Mouse (Mus musculus): ENCODE measurements around the gene Gm572. TPM values are rescaled to one million over a fixed set of nuclear protein-coding genes. Genes with fewer than 3 reads are reported as not detected.

Gm572 gene
- total RNA-seq, 1 experiment from 2014 or later = not detected

- no peak for ATAC-seq (replicated peaks in 1 of 2; ENCODE audit: insufficient read depth in 1 of 2, low FRiP score in 2 of 2, low TSS enrichment in 1 of 2, low read depth in 1 of 2, poor library complexity in 2 of 2, severe bottlenecking in 2 of 2)
Observed at GRCm38 (mm10) chr4:148620718-148621117, 22.4 kb upstream of the Gm572 start.

- no peak for ATAC-seq (replicated peaks in 1 of 2; ENCODE audit: insufficient read depth in 1 of 2, low FRiP score in 2 of 2, low TSS enrichment in 1 of 2, low read depth in 1 of 2, poor library complexity in 2 of 2, severe bottlenecking in 2 of 2)
Observed at GRCm38 (mm10) chr4:148622485-148622884, 20.6 kb upstream of the Gm572 start.

GRCm38 (mm10) chr4:148623609-148624008, 19.5 kb upstream of the Gm572 start:
- no peak for ATAC-seq (replicated peaks in 1 of 2; ENCODE audit: insufficient read depth in 1 of 2, low FRiP score in 2 of 2, low TSS enrichment in 1 of 2, low read depth in 1 of 2, poor library complexity in 2 of 2, severe bottlenecking in 2 of 2)

- ATAC-seq (replicated peaks in 1 of 2; ENCODE audit: insufficient read depth in 1 of 2, low FRiP score in 2 of 2, low TSS enrichment in 1 of 2, low read depth in 1 of 2, poor library complexity in 2 of 2, severe bottlenecking in 2 of 2) = no peak
Observed at GRCm38 (mm10) chr4:148625010-148625409, 18.1 kb upstream of the Gm572 start.

- peak; percentile 15 to 29; a peak in 3 of 4 replicates for ATAC-seq (replicated peaks in 1 of 2; ENCODE audit: insufficient read depth in 1 of 2, low FRiP score in 2 of 2, low TSS enrichment in 1 of 2, low read depth in 1 of 2, poor library complexity in 2 of 2, severe bottlenecking in 2 of 2)
Observed at GRCm38 (mm10) chr4:148625756-148626622, 17.1 kb upstream of the Gm572 start.

GRCm38 (mm10) chr4:148626623-148627185, 16.4 kb upstream of the Gm572 start, which contains the start of gene Tardbp:
Gene Tardbp, minus strand, starts transcription at chr4:148627019.
- ATAC-seq (replicated peaks in 1 of 2; ENCODE audit: insufficient read depth in 1 of 2, low FRiP score in 2 of 2, low TSS enrichment in 1 of 2, low read depth in 1 of 2, poor library complexity in 2 of 2, severe bottlenecking in 2 of 2) = peak; percentile 94 to 96

DNA sequence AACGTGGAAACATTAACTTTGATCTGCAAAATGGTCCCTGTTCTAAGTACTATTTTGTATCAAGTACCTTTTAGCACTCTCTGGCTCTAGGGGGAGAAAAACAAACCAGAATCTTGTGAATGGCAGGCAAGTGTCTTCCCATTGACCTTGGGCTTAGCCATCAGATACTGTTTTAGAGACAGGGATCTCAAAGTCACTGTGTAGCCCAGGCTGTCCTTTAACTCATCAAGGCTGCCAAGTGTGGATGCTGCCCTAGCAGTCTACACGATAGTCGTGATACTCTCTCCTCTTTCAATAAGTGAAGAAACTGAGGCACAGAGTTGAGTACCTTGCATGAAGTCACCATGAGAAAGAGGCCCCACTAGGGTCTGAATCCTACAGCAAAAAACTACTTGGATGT, 15.9 kb upstream of the Gm572 start:
- ATAC-seq (replicated peaks in 1 of 2; ENCODE audit: insufficient read depth in 1 of 2, low FRiP score in 2 of 2, low TSS enrichment in 1 of 2, low read depth in 1 of 2, poor library complexity in 2 of 2, severe bottlenecking in 2 of 2) = no peak

DNA sequence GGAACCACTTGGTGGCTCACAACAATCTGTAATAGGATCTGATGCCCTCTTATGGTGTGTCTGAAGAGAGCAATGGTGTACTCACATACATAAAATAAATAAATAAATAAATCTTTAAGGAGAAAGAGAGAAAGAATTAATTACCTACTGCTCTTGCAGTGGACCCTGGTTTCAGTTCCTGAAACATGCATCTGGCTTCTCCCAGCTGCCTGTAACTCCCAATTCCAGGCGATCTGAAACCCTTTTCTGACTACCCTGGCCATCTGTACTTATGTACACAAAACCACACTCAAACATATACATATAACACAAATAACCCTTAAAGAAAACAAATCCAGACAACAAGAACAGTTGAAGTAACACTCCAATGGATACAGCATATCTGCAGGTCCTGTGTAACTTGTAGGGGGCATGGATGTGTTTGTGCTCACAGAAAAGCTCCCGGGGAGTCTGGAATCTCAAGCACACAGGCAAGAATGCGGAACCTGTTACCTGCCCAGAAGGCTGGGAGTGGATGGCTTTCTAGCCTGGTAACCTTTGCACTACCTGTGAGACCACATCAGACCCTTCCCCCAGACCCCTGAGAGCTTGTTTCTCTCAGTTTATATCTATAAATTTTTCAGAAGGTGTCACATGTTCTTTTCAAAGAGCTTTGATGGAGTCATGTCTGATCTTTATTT, 11.0 kb upstream of the Gm572 start:
- no peak for ATAC-seq (replicated peaks in 1 of 2; ENCODE audit: insufficient read depth in 1 of 2, low FRiP score in 2 of 2, low TSS enrichment in 1 of 2, low read depth in 1 of 2, poor library complexity in 2 of 2, severe bottlenecking in 2 of 2)

DNA sequence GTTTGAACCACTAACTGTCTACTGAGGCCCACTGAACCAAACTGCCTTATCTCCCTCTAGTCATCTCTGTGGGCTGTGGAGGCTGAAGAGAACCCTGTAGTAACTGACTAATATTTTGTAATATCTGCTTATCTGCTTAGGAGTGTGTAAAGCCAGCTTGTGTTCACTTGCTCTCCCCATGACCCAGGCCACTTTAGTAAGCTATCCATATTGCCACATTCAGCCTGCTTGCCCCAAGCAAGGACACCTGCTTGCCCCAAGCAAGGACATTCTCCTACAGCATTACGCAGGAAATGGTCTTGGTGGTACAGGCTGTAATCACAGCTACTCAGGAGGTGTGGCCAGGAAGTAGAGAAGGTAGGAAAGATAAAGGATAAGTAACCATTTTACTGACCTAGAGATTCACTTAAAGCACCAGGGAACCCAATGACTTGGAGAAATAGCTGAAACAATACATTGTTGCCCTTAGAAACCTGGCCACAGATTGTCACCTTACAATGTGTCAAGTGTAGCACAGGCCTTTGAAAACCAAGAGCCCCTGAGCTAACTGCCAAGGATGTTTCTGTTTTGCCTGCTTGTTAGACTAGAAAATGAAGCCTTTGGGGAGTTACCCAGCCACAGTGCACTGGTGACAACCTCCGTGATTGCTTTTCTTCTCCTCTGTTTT, 9.6 kb upstream of the Gm572 start:
- peak in 1 of 2 experiments; percentile 39; a peak in 2 of 4 replicates for ATAC-seq (replicated peaks in 1 of 2; ENCODE audit: insufficient read depth in 1 of 2, low FRiP score in 2 of 2, low TSS enrichment in 1 of 2, low read depth in 1 of 2, poor library complexity in 2 of 2, severe bottlenecking in 2 of 2)

DNA sequence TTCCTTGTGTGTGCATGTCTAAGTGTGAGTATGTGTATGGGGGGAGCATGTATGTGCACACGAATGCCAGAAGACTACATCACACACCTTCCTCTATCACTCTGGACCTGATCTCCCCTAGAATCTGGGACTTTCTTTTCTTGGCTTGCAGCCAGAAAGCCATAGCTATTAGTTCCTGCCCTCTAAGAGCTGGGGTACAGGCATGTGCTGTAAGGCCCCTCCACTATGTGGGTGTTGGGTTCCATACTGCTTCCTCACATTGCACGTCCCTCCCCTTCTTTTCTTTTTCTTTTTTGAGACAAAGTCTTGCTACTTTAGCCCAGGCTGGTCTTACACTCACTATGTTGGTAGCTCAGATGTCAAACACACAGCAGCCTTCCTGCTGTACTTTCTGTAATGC, 7.8 kb upstream of the Gm572 start:
- no peak for ATAC-seq (replicated peaks in 1 of 2; ENCODE audit: insufficient read depth in 1 of 2, low FRiP score in 2 of 2, low TSS enrichment in 1 of 2, low read depth in 1 of 2, poor library complexity in 2 of 2, severe bottlenecking in 2 of 2)

- ATAC-seq (replicated peaks in 1 of 2; ENCODE audit: insufficient read depth in 1 of 2, low FRiP score in 2 of 2, low TSS enrichment in 1 of 2, low read depth in 1 of 2, poor library complexity in 2 of 2, severe bottlenecking in 2 of 2) = peak in 1 of 2 experiments; percentile 22; a peak in 1 of 4 replicates
Observed at GRCm38 (mm10) chr4:148638302-148638701, 4.8 kb upstream of the Gm572 start.

- ATAC-seq (replicated peaks in 1 of 2; ENCODE audit: insufficient read depth in 1 of 2, low FRiP score in 2 of 2, low TSS enrichment in 1 of 2, low read depth in 1 of 2, poor library complexity in 2 of 2, severe bottlenecking in 2 of 2) = no peak
Observed at GRCm38 (mm10) chr4:148639455-148639854, 3.7 kb upstream of the Gm572 start.

DNA sequence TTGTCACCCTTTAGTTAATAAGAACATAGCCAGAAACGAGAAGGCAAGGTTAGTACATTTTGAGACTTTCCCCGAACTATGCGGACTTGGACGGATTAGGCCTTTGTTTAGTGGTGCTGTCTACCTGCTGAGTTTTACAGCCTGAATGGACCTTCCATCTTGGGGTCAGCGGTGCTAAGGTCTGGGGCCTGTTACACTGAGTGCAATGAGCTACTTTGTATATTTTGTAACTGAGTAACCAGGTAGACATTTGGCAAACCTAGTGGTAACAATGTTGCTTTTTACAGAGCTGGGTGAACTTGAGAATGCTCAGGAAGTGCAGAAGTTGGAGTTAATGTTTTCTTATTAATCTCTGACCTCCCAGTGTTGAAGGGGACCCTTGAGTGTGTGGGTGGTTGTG, 2.0 kb upstream of the Gm572 start:
- ATAC-seq (replicated peaks in 1 of 2; ENCODE audit: insufficient read depth in 1 of 2, low FRiP score in 2 of 2, low TSS enrichment in 1 of 2, low read depth in 1 of 2, poor library complexity in 2 of 2, severe bottlenecking in 2 of 2) = no peak

DNA sequence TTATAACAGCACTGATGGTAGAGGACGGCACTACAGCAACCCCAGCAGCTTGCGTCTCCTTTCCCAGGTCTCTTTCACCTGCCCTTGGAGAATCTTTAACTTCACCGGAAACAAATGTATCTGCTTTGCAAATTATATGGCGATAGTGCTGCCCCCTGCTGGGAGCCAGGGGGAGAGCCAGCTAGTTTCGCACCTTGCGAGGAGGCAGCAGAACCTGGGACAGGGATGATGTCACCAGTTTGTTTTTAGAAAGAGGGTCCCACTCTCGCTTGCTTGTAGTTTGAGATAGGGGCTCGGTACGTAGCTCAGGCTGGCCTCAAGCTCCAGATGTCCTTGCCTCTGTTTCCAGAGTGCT, 1.0 kb downstream of the Gm572 start:
- peak; percentile 58 to 85 for ATAC-seq (replicated peaks in 1 of 2; ENCODE audit: insufficient read depth in 1 of 2, low FRiP score in 2 of 2, low TSS enrichment in 1 of 2, low read depth in 1 of 2, poor library complexity in 2 of 2, severe bottlenecking in 2 of 2)

- no peak for ATAC-seq (replicated peaks in 1 of 2; ENCODE audit: insufficient read depth in 1 of 2, low FRiP score in 2 of 2, low TSS enrichment in 1 of 2, low read depth in 1 of 2, poor library complexity in 2 of 2, severe bottlenecking in 2 of 2)
Observed at GRCm38 (mm10) chr4:148644926-148645325, 1.8 kb downstream of the Gm572 start.

- ATAC-seq (replicated peaks in 1 of 2; ENCODE audit: insufficient read depth in 1 of 2, low FRiP score in 2 of 2, low TSS enrichment in 1 of 2, low read depth in 1 of 2, poor library complexity in 2 of 2, severe bottlenecking in 2 of 2) = no peak
Observed at GRCm38 (mm10) chr4:148646616-148647015, 3.5 kb downstream of the Gm572 start.

- no peak for ATAC-seq (replicated peaks in 1 of 2; ENCODE audit: insufficient read depth in 1 of 2, low FRiP score in 2 of 2, low TSS enrichment in 1 of 2, low read depth in 1 of 2, poor library complexity in 2 of 2, severe bottlenecking in 2 of 2)
Observed at GRCm38 (mm10) chr4:148649309-148649708, 6.2 kb downstream of the Gm572 start.

DNA sequence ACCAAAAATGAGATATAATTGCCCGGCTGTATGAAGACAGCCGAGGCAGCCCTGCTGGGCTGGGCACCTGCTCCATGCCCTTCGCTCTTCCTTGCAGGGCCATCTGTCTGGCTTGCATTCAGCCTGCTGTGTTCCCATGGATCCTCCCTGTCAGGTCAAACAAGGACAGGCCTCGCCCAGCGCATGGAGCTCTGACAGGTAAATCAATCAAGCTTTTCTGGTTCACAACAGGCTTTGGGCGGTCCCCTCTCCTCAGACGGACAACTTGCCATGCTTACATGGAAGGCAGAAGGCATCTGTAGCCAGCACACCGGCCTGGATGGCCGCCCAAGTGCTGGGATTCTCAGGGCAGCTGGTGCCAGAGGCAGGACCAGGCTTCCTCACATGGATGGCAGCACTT, 7.9 kb downstream of the Gm572 start:
- no peak for ATAC-seq (replicated peaks in 1 of 2; ENCODE audit: insufficient read depth in 1 of 2, low FRiP score in 2 of 2, low TSS enrichment in 1 of 2, low read depth in 1 of 2, poor library complexity in 2 of 2, severe bottlenecking in 2 of 2)

Data from hematopoietic stem cell, adult 5-6 weeks (primary cell).